Mouse (Mus musculus) embryo, embryonic 11.5 days (tissue): Measurements from ENCODE around the gene Arvcf.
A peak's percentile ranks its signal among the peaks of the same experiment; 100 is the strongest.

Experiments
- DNase-seq: peaks from one replicate; pipeline ENCODE4 v3.0.0-alpha.2; 2012; ENCODE audit warnings: low read depth, low spot score

Arvcf gene

DNA sequence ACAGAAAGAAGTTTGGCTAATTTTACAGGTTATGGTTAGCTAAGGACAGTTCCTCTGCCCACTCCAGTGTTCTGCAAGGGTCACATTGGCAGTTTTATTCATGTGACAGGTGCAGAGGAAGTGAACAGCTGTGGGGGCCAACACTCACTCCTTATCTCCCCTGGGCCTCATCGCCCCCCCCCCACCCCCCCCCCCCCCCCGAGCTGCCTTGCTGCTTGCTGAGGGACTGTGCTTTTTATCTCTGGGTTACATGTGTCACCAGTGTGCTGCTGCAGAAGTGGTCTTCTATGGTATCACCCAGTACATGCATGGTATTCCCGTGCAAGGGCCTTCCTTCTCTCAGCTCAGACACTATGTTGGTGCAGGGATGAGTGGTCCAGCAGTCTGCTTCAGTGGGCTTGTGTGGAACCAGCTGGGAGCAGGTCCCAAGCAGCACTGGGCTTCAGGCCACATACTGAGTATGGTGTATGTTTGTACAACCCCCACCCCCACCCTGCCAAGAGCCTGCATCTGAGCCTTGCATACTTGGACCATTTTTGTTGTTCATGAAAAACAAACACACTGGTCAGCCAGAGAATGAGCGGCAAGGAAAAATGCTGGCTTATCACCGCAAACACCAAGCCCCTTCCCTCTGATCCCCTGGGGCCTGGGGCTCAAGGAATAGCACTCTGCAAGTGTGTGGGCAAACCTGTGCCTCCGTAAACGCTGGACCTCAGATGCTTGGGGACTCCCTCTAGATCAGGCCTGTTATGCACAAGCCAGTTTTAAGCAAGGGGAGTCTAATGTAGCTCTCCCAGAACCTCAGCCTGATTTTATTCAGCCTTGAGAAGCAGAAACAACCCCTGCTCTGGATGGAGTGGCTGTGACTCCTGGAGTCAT, 40.0 kb downstream of the Arvcf start:
- no peak for DNase-seq

DNA sequence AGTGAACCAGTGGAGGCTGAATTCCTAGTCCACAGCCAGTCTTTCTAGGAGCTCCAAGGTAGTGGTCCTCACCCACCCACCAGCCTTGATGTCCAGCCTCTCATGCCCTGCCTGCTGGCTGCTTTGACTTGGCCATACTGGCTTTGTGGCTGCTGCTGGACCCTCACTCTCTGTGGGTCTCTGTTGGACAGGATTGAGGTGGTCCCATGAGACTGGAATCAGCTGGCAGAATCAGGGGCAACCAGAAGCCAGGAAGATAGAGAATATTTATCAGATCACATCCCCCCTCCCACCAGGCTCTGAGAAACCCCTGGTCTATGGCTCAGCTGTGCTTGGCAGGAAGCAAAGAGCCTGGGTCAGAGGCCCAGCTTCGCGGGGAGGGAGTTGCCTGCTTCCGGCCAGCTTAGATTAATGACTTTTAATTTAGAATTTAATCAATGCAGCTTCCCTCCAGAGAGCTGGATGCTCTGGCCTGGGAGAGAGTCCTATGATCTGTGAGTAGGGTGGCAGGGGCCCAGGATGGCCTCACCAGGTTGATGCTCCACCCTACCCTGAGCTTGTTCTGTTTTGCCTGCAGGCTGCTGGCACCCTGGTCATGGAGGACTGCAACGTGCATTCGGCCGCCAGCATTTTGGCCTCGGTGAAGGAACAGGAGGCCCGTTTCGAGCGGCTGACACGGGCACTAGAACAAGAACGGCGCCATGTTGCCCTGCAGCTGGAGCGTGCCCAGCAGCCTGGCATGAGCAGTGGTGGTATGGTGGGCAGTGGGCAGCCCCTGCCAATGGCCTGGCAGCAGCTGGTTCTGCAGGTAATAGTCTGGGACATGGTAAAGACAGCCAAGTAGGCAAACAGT, 40.8 kb downstream of the Arvcf start:
- no peak for DNase-seq

DNA sequence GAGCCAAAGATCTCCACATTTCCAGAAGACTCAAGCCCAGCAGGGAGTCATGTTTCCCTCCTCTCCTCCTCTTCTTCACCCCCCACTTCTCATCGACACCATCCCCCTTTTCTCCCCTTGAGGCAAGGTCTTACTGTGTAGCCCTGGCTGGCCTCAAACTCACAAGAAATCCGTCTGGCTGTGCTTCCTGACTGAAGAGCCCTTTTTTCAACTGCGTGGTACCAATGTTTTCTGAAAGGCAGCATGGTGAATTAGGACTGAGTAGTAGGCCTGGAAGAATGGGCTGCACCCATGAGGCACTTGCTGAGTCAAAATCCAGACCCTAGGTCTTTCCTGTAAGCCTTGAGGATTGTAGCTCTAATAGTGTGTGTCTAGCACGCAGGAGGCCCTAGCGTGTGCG, 42.4 kb downstream of the Arvcf start:
- DNase-seq, result no peak

DNA sequence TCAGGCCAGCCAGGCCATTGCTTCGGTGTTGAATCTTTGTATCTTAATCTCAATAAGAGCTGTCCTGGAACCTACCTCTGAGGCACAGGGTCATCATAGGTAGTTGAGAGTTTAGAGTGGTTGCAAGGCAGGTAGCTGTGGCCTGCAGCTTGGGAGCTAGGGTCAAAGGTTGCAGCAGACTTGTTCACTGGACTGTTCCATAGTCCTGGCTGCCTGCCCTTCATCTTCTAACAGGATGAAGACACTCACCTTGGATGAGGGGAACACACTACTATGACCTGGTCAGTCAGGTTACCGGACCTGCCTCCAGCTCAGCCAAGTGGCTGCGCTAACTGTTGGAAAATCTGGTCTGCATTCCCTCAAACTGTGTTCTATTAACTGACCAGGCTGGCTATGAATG, 43.1 kb downstream of the Arvcf start:
- no peak for DNase-seq

DNA sequence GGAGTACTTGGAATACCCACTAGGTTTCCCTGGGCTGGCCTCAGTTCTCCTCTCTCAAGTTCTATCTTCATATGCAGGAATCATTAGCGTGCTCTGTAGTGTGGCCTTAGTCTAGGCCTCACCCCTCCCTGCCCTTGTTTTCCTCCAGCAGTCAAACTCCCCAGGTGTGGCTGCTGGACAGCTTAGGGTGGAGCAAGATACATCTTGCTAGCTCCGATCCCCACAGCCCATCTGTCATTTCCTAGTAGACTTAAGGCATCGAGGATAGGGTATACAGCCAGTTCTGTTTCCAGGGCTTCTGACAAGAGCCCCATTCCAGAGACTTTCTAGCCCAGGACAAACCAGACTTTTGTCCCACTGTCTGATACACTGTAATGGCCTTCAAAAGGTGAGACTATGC, 43.7 kb downstream of the Arvcf start:
- no peak for DNase-seq

DNA sequence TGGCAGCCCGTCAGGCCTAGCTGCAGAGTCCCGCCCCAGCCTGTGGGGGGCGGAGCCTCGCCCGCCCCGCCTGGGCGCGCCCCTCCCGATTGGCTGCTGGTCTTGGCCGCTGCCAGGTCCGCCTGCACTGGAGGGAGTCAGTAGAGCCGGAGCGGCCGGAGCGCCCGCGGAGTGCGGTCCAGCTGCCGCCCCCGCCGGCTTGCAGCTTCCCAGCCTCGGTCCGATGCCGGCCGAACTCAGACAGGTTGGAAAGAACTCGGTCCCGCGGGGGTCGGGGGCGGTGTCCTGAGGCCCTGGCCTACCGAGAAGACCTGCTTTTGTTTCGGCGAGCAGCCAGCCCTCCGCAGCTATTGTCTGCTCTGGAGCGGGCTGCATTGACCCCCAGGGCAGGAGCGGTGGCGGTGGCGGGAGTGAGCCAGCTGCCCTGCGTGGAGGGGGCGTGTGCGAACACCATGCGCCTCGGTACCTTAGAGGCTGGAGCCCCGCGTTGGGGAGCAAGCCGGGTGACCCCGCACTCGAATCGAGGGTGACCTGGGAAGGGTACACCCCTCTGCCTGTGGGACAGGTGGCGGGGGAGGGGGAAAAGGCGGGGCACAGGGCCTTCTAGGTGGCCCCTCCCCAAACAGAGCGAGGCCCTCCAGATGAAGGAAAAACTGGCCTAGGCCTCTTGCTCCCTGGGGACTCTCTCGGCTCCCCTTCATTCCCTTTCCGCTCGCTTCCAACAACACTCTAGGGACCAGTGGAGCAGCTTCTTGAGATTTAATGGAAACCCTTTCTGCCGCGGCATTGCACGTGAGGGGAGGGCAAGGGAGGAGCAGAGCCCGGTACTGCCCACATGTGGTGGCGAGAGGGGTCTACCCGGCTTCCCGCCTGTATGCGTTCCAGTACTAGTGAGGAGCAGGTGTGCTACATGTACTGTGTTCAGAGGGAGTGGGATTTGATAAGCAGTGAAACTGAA, 44.8 kb downstream of the Arvcf start:
- DNase-seq, result peak; percentile 76

DNA sequence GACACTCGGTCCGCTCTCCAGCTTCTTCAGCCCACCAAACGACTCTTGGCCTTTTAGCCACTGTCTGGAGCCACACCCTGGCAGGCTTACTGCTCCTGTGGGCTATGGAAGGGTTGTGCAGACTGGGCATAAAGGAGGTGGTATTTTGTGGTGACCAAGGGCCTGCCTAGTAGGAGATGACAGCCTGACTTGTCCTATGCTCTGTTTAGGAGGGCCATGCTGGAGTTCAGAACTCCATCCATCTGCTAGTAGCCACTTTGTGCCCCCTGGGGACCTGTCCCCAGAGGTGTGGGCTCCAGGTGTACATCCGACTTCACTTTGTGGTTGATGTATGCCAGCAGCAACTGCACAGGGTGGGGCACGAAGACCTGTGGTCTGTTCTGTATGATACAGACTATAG, 45.6 kb downstream of the Arvcf start:
- no peak for DNase-seq

DNA sequence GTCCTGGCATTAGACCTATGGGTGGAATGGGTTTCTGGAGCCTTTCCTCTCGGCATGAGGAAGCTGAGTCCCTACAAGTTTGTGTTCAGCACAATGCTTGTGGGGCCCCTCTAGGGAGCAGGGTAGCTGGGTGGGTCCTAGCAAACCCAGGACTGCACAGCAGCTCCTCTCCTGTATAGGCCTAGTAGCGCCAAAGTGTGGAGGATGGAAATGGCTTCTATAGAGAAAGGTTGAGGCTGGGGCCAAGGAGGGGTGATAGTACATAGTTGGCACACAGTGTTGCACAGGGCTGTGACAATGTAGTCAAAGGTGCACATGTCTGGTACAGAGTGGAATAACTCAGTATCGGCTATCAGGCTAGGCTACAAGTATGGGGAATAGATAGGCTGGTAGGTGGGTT, 46.1 kb downstream of the Arvcf start:
- no peak for DNase-seq

DNA sequence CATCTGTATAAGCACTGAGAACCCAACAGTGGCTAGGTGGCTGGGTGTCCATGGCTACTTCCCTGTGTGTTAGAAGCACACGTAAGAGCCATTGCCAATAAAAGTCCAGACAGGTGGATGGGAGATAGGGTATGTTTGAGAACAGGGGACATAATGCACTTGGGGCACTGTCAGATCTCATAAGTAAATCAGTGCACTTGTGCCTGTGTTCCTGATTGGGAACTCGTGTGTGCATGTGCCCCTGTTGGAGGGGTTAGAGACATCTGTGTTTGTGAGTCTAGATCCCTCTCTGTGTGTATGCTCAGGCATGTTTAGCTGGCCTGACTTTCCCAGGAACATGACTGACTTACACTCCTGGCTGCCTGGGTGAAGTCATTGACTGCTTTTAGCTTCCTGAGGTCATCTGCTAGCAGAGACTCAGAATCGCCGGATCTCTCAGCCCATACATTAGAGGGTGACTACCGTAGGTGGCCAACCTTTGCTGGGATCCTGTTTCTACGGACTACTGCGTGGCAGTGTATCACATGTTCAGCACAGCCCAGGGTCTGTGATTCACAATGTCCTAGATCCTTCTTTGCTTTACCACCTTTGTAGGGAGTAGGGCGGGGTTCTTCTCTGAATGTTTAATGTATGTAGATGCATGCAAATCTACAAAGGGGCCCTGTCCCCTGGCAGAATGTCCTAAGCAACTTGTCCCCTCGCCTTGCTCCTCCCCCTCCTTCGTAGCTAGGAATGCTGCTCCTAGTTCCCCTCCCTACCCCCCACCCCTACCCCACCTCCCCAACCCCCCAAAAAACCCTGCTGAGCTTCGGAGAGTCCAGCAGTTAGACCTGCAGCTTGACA, 47.0 kb downstream of the Arvcf start:
- no peak for DNase-seq

DNA sequence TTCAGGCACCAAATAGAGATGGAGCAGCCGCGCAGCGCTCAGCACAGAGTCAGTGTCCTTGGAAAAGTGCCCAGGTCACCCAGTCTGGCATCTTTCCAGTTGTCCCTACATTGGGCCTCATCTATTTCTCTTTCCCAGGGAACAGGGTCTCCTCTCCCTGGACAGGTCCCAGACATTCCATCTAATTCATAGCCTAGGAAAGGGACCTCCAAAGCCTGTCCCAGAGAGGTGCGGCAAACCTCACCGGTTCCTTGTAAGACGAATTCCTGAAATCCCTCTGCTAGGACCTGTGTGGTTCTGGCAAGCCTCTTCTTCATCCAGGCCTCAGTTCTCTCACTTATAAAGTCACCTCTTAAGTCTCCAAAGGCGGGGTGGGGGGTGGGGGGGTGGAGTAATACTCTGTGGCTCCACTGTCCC, 47.6 kb downstream of the Arvcf start:
- no peak for DNase-seq

DNA sequence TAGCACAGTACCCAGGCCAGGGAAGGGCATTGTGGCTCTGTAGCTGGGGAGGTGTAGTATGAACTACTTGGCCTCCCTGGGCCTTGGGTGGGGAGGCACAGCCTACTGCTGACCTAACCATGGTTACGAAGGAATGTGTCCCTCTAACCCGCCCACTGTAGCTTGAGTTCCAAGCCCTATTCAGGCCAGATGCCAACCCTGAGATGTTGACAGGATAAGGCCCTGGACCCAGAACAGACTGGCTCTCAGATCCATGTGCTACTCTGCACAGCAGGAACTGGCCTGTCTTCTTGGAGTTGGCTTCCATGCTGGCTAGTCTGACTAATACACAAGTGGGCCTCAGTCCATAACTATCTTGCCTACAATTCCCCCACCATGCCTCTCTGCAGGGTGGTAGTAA, 48.2 kb downstream of the Arvcf start:
- DNase-seq, result no peak

DNA sequence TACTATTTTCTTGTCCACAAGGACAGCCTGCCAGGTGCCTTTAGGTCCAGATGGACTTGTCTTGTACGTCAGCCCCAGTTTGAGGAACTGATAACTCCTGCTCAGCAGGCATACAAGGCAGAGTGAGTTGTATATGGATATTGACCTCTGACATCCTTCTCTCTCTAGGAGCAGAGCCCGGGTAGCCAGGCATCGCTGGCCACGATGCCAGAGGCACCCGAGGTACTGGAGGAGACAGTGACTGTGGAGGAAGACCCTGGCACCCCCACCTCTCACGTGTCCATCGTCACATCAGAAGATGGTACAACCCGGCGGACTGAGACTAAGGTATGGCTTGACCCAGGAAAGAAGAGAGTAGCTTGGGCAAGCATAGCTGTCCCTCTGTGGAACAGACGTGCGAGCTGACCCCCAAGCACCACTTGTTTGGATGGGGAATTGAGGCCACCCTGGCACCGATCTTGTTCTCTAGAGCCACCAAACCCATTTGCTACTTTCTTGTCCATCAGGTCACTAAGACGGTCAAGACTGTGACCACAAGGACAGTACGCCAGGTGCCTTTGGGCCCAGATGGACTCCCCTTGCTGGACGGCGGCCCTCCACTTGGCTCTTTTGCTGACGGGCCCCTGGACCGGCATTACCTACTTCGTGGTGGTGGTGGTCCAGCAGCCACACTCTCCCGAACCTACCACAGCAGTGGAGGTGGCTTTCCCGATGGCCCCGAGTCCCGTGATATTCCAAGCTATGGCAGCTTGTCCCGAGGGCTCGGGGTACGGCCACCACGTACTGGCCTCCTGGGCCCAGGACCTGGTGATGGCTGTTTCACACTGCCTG, 49.0 kb downstream of the Arvcf start:
- no peak for DNase-seq

DNA sequence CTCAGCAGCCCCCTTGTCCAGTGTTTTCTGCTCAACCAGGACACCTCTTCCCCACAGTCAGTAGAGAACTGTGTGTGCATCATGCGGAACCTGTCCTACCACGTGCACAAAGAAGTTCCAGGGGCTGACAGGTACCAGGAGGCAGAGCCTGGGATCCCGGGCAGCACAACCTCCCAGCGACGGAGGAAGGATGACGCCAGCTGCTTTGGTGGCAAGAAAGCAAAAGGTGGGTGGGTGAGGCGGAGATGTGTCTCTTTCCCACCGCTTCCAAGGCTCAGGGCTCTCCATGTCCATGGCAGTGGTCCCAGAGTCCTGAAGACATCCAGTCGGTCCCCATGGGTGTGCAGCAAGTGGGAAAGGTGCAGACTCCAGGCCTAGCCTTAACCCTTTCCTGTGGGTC, 52.0 kb downstream of the Arvcf start:
- DNase-seq, result no peak

DNA sequence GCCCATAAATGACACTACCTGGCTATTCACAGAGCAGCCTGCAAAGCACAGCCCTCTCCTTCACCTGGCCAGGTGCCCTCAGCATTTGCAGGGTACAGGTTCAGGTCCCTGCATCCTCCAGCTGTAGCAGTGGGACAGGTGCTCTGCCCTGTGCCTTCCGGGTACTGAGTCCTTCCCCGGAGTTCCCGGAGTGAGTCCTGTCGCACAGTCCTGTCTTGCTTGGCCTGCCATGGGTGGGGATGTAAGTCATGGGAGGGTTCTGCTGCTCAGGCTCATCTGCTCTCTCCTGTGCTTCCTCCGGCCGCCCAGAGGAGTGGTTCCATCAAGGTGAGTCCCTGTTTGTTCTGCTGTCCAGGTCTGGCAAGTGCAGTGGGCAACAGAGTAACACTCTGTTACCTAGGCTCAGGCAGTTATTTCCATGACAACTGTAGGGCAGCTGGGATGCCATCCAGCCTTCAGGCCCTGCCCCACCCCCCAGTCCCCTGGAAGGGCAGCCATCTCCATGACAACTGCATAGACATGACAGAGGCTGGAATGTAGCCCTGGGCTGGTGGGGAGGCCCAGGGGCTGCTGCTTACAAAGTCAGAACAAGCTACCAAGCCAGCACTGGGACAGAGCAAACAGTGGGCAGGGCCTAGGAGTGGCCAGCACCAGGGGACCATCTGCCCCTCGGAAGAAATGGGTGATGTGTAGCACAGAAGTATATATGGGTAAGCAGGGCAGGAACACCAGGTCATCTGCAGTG, 52.7 kb downstream of the Arvcf start:
- peak; percentile 63 for DNase-seq

DNA sequence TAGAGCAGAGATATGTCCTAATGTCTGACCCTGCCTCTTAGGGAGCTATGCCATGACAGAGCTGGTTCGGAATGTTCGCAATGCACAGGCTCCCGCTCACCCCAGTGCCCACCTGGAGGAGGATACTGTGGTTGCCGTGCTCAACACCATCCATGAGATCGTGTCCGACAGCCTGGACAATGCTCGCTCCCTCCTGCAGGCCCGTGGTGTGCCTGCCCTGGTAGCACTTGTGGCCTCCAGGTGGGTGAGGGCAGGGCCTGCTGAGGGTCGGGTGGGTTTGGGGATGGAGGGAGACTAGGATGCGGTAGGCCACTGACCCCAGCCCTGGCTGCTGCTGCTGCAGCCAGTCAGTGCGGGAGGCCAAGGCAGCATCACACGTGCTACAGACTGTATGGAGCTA, 55.3 kb downstream of the Arvcf start:
- DNase-seq, result no peak

DNA sequence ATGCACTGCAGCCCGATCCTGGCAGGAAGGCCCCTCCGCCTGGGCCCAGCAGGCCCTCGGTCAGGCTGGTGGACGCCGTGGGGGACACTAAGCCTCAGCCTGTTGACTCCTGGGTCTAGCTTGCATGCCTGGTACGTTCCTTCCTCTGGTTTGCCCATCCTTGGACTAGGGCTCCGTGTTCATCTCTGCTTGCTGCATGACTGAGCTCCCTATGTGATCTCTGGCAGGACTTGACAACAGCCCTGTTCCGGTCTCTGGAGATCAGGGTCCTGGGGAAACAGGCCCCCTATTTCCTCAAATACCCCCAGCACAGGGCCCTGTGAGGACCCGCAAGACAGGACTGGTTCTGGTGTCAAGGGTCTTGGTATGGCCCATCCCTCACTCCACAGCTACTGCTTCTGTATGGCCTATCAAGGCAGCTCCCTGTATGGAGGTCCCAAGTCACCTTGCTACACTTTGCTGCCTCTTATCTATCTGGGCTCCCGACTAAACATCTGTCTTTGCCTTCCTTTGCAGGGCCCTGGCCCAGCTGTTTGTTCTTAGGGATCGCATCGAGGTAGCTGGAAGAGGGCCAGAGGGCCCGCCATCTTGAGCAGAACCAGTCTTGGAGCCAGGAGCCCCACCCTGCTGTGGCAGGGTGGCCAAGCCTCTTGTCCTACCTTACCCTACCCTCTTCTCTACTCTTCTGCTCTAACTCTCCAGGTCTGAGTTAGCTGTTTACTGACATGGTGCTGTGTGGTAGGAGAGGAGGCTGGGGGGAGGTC, 57.3 kb downstream of the Arvcf start:
- no peak for DNase-seq

DNA sequence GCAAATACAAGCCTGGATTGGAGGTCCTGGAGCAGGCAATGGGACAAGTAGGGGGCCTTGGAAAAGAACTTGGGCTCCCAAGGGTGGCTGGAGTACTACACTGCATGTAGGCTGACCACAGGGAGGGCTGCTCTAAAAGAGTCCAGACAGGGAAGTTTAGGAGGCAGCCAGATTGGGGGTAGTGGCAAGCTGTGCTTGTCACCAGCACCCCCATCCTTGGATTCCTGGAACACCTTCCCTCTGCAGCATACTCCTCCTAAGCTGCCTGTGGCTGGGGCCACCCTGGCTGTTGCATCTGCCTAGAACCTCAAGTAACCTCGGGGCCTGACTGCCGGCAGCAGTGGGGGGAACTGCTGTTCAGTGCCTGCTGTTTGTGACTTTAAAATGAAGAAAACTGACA, 57.9 kb downstream of the Arvcf start:
- no peak for DNase-seq

DNA sequence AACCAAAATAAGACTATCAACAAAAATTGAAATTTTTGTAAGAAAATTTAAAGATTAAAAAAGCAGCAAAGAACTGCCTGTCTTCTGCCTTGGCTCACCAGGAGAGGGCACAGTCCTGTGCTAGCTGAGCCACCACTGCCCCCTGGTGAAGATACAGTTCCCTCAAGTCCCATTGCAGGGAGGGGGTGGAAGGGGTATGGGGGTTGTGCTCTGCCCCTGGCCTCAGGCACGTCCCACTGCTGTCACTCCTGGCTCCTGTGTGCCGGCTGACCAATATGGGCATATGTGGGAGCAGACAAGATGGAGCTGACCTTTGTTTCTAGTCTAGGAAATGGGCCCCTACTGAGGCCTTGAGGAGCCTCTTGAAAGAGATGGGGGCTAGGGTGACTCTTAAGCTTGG, 58.3 kb downstream of the Arvcf start:
- no peak for DNase-seq
